Mouse (Mus musculus): ENCODE results near the gene Atrip. TPM values are rescaled to one million over a fixed set of nuclear protein-coding genes. Genes with fewer than 3 reads are reported as not detected.
A peak's percentile ranks its signal among the peaks of the same experiment; 100 is the strongest.

The Atrip gene
- polyA plus RNA-seq, 1 experiment = 21.9 TPM

- WGBS = 91% methylated on average over 5 of the region's 5 CpGs
- Histone ChIP-seq H3K4me1 (ENCODE audit: control insufficient read depth, insufficient read depth, low read length) (0 out of 2 replicates have a peak, but pooled peaks cover 2% of the 10 kb centered on the region), H3K4me3 (replicated peaks; ENCODE audit: extremely low read depth, low read depth, low read length) (no peak overlapping the region)
- no peak for TF ChIP-seq POLR2A (IDR thresholded peaks at IDR 0.05; ENCODE audit: borderline replicate concordance, extremely low read depth, low read depth, low read length)
- no peak for TF ChIP-seq CTCF (IDR thresholded peaks at IDR 0.05; ENCODE audit: insufficient read depth, low read length)
- no peak for DNase-seq
Measured at GRCm38 (mm10) chr9:109101933-109102445, 28.1 kb upstream of the Atrip start.

GRCm38 (mm10) chr9:109100307-109100928 is 26.5 kb upstream of the Atrip start:
- 0 out of 2 replicates have a peak, but pooled peaks cover 2% of the 10 kb centered on the region for H3K4me1 ChIP-seq (ENCODE audit: control insufficient read depth, insufficient read depth, low read length)
- no peak overlapping the region for H3K4me3 ChIP-seq (replicated peaks; ENCODE audit: extremely low read depth, low read depth, low read length)
- no peak for TF ChIP-seq POLR2A (IDR thresholded peaks at IDR 0.05; ENCODE audit: borderline replicate concordance, extremely low read depth, low read depth, low read length)
- TF ChIP-seq CTCF (IDR thresholded peaks at IDR 0.05; ENCODE audit: insufficient read depth, low read length) = no peak
- DNase-seq = no peak
- 73% methylated on average over 20 of the region's 20 CpGs for WGBS

- H3K4me3 ChIP-seq (replicated peaks; ENCODE audit: extremely low read depth, low read depth, low read length) = no peak overlapping the region
- TF ChIP-seq CTCF (IDR thresholded peaks at IDR 0.05; ENCODE audit: insufficient read depth, low read length) (no peak), POLR2A (IDR thresholded peaks at IDR 0.05; ENCODE audit: borderline replicate concordance, extremely low read depth, low read depth, low read length) (no peak)
- H3K4me1 ChIP-seq (ENCODE audit: control insufficient read depth, insufficient read depth, low read length) = peaks cover 4% of the 10 kb centered on the region; the same call in 1 of the 2 replicates
- 39% methylated on average over 6 of the region's 6 CpGs for WGBS
- peak; percentile 68 for DNase-seq
Measured at GRCm38 (mm10) chr9:109098969-109099368, 25.0 kb upstream of the Atrip start.

- peaks cover 4% of the 10 kb centered on the region; the same call in 1 of the 2 replicates for H3K4me1 ChIP-seq (ENCODE audit: control insufficient read depth, insufficient read depth, low read length)
- DNase-seq = no peak
- no peak overlapping the region for H3K4me3 ChIP-seq (replicated peaks; ENCODE audit: extremely low read depth, low read depth, low read length)
- WGBS = 72% methylated on average over 8 of the region's 8 CpGs
- TF ChIP-seq CTCF (IDR thresholded peaks at IDR 0.05; ENCODE audit: insufficient read depth, low read length) (no peak), POLR2A (IDR thresholded peaks at IDR 0.05; ENCODE audit: borderline replicate concordance, extremely low read depth, low read depth, low read length) (no peak)
Measured at GRCm38 (mm10) chr9:109098366-109098765, 24.4 kb upstream of the Atrip start.

- 49% methylated on average over 5 of the region's 5 CpGs for WGBS
- Histone ChIP-seq H3K4me3 (replicated peaks; ENCODE audit: extremely low read depth, low read depth, low read length) (no peak overlapping the region), H3K4me1 (ENCODE audit: control insufficient read depth, insufficient read depth, low read length) (peaks cover 4% of the 10 kb centered on the region; the same call in 1 of the 2 replicates)
- TF ChIP-seq POLR2A (IDR thresholded peaks at IDR 0.05; ENCODE audit: borderline replicate concordance, extremely low read depth, low read depth, low read length) = no peak
- TF ChIP-seq CTCF (IDR thresholded peaks at IDR 0.05; ENCODE audit: insufficient read depth, low read length) = no peak
- no peak for DNase-seq
Measured at GRCm38 (mm10) chr9:109097831-109098230, 23.9 kb upstream of the Atrip start.

GRCm38 (mm10) chr9:109097291-109097690 is 23.4 kb upstream of the Atrip start:
- TF ChIP-seq CTCF (IDR thresholded peaks at IDR 0.05; ENCODE audit: insufficient read depth, low read length) = no peak
- TF ChIP-seq POLR2A (IDR thresholded peaks at IDR 0.05; ENCODE audit: borderline replicate concordance, extremely low read depth, low read depth, low read length) = no peak
- Histone ChIP-seq H3K4me3 (replicated peaks; ENCODE audit: extremely low read depth, low read depth, low read length) (no peak overlapping the region), H3K4me1 (ENCODE audit: control insufficient read depth, insufficient read depth, low read length) (peaks cover 4% of the 10 kb centered on the region; the same call in 1 of the 2 replicates)
- 53% methylated on average over 6 of the region's 6 CpGs for WGBS
- peak; percentile 50 for DNase-seq

GRCm38 (mm10) chr9:109096856-109097255 is 22.9 kb upstream of the Atrip start:
- WGBS = 42% methylated on average over 6 of the region's 6 CpGs
- H3K4me3 ChIP-seq (replicated peaks; ENCODE audit: extremely low read depth, low read depth, low read length) = peak overlapping the region; percentile 11
- H3K4me1 ChIP-seq (ENCODE audit: control insufficient read depth, insufficient read depth, low read length) = peaks cover 4% of the 10 kb centered on the region; the same call in 1 of the 2 replicates
- TF ChIP-seq POLR2A (IDR thresholded peaks at IDR 0.05; ENCODE audit: borderline replicate concordance, extremely low read depth, low read depth, low read length) (0 out of 2 replicates have a peak, but pooled peaks have one; percentile 20), CTCF (IDR thresholded peaks at IDR 0.05; ENCODE audit: insufficient read depth, low read length) (no peak)
- DNase-seq = no peak

GRCm38 (mm10) chr9:109096251-109096661 is 22.3 kb upstream of the Atrip start:
- H3K4me3 ChIP-seq (replicated peaks; ENCODE audit: extremely low read depth, low read depth, low read length) = peak overlapping the region; percentile 89
- no peak for TF ChIP-seq CTCF (IDR thresholded peaks at IDR 0.05; ENCODE audit: insufficient read depth, low read length)
- TF ChIP-seq POLR2A (IDR thresholded peaks at IDR 0.05; ENCODE audit: borderline replicate concordance, extremely low read depth, low read depth, low read length) = no peak
- 40% methylated on average over 9 of the region's 9 CpGs for WGBS
- peaks cover 4% of the 10 kb centered on the region; the same call in 1 of the 2 replicates for H3K4me1 ChIP-seq (ENCODE audit: control insufficient read depth, insufficient read depth, low read length)
- DNase-seq = no peak

GRCm38 (mm10) chr9:109095137-109095982 is 21.4 kb upstream of the Atrip start, which contains the start of gene Plxnb1:
Gene Plxnb1 (plus strand): TSS chr9:109095389.
- H3K4me3 ChIP-seq (replicated peaks; ENCODE audit: extremely low read depth, low read depth, low read length) = peak within 1 kb of the TSS; percentile 89
- WGBS = 1% methylated on average over 100 of the region's 102 CpGs
- TF ChIP-seq CTCF (IDR thresholded peaks at IDR 0.05; ENCODE audit: insufficient read depth, low read length) = no peak
- peak; percentile 65; the same call in 1 of the 2 replicates for TF ChIP-seq POLR2A (IDR thresholded peaks at IDR 0.05; ENCODE audit: borderline replicate concordance, extremely low read depth, low read depth, low read length)
- H3K4me1 ChIP-seq (ENCODE audit: control insufficient read depth, insufficient read depth, low read length) = peaks cover 2% of the 10 kb centered on the region
- DNase-seq = peak; percentile 68
